Mouse (Mus musculus) brain, embryonic 14.5 days (tissue): ENCODE results near the gene Fn1.

Source experiments
- CTCF ChIP-seq: fragments of 200-500 bp; IDR thresholded peaks from 2 replicates; pipeline ENCODE4 v1.5.1; 2012; ENCODE audit warnings: inconsistent platforms, mild to moderate bottlenecking, moderate library complexity, borderline replicate concordance; ENCODE audit not compliant: insufficient read depth, insufficient read length; ENCODE audit errors: extremely low read depth
- POLR2A ChIP-seq: fragments of 200-500 bp; IDR thresholded peaks from 2 replicates; pipeline ENCODE4 v1.6.1; 2012; ENCODE audit warnings: mild to moderate bottlenecking, inconsistent platforms, borderline replicate concordance; ENCODE audit not compliant: poor library complexity, insufficient read depth, insufficient read length, severe bottlenecking; ENCODE audit errors: extremely low read depth

DNA sequence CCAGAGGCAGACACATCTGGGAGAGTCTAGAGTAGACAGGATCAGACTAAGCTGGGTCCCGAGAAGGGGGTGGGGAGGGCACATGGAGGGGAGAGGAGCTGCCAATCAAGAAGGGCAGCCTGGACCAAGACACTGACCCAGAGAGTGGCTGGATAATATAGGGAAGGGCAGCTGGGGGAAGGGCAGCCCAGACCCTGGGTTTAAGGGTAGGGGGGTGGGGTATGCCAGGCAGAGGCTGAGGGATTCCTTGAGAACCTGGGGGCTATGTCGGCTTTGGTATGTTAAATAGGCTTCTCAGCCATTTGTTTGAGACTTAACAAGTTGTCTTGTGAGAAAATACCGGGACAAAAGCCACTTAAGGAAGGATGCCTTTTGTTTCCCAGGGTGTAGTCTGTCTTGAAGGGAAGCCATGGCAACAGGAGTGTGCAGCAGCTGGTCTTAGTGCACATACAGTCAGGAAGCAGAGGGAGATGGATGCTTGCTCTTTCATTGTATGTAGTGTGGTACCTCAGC lies 20.5 kb upstream of the Fn1 start:
- TF ChIP-seq POLR2A (no peak), CTCF (no peak)
